Mouse (Mus musculus): ENCODE data around the gene Mvp. TPM values are rescaled to one million over a fixed set of nuclear protein-coding genes. Genes with fewer than 3 reads are reported as not detected.
A peak's percentile ranks its signal among the peaks of the same experiment; 100 is the strongest.

Mvp gene
- polyA plus RNA-seq, 1 experiment from 2014 or later: 8.9 TPM

GRCm38 (mm10) chr7:127020901-127021562 lies 6.6 kb upstream of the Mvp start, which contains the start of the genes Gm42742 and Prrt2:
TSS of gene Gm42742 (minus strand) at chr7:127021097.
TSS of gene Prrt2 (minus strand) at chr7:127021211.
- Histone ChIP-seq H3K27me3 (ENCODE audit: control insufficient read depth, insufficient read depth, low read depth, low read length) (no peaks in the 10 kb centered on the region), H3K4me1 (ENCODE audit: control insufficient read depth, low read depth, low read length) (peaks cover 56% of the 10 kb centered on the region), H3K4me3 (ENCODE audit: low read depth, low read length) (peak within 1 kb of the TSS; percentile 36), H3K9me3 (replicated peaks; ENCODE audit: control insufficient read depth, low read length) (no peaks in the 10 kb centered on the region), H3K4me2 (ENCODE audit: low read depth, low read length) (peak within 1 kb of the TSS; percentile 66), H3K9ac (ENCODE audit: low read depth, low read length) (peak within 1 kb of the TSS; percentile 50), H3K36me3 (ENCODE audit: control insufficient read depth, insufficient read depth) (peaks cover 19% of the 10 kb centered on the region), H3K27ac (ENCODE audit: low read length) (no peak within 1 kb of the TSS)
- WGBS (ENCODE audit: insufficient replicate concordance): 3% methylated on average over 35 of the region's 37 CpGs
- no peak for ATAC-seq (ENCODE audit: low read depth)

GRCm38 (mm10) chr7:127020491-127020890 lies 6.1 kb upstream of the Mvp start:
- WGBS (ENCODE audit: insufficient replicate concordance): 53% methylated on average over 5 of the region's 5 CpGs
- peak overlapping the region; percentile 36; the same call in 1 of the 2 replicates for H3K4me3 ChIP-seq (ENCODE audit: low read depth, low read length)
- H3K9me3 ChIP-seq (replicated peaks; ENCODE audit: control insufficient read depth, low read length): no peaks in the 10 kb centered on the region
- H3K27ac ChIP-seq (ENCODE audit: low read length): no peak overlapping the region
- H3K9ac ChIP-seq (ENCODE audit: low read depth, low read length): peak overlapping the region; percentile 50; the same call in 1 of the 2 replicates
- H3K36me3 ChIP-seq (ENCODE audit: control insufficient read depth, insufficient read depth): peaks cover 20% of the 10 kb centered on the region
- H3K27me3 ChIP-seq (ENCODE audit: control insufficient read depth, insufficient read depth, low read depth, low read length): no peaks in the 10 kb centered on the region
- peaks cover 61% of the 10 kb centered on the region for H3K4me1 ChIP-seq (ENCODE audit: control insufficient read depth, low read depth, low read length)
- peak overlapping the region; percentile 66 for H3K4me2 ChIP-seq (ENCODE audit: low read depth, low read length)
- no peak for ATAC-seq (ENCODE audit: low read depth)

- peaks cover 62% of the 10 kb centered on the region for H3K4me1 ChIP-seq (ENCODE audit: control insufficient read depth, low read depth, low read length)
Measured at GRCm38 (mm10) chr7:127020031-127020430, 5.6 kb upstream of the Mvp start.

GRCm38 (mm10) chr7:127019306-127019960 lies 5.0 kb upstream of the Mvp start:
- Histone ChIP-seq H3K27me3 (ENCODE audit: control insufficient read depth, insufficient read depth, low read depth, low read length) (no peaks in the 10 kb centered on the region), H3K9me3 (replicated peaks; ENCODE audit: control insufficient read depth, low read length) (no peaks in the 10 kb centered on the region), H3K9ac (ENCODE audit: low read depth, low read length) (no peak overlapping the region), H3K4me1 (ENCODE audit: control insufficient read depth, low read depth, low read length) (peaks cover 62% of the 10 kb centered on the region), H3K4me2 (ENCODE audit: low read depth, low read length) (no peak overlapping the region), H3K36me3 (ENCODE audit: control insufficient read depth, insufficient read depth) (peaks cover 22% of the 10 kb centered on the region), H3K27ac (ENCODE audit: low read length) (no peak overlapping the region), H3K4me3 (ENCODE audit: low read depth, low read length) (no peak overlapping the region)
- ATAC-seq (ENCODE audit: low read depth): no peak
- WGBS (ENCODE audit: insufficient replicate concordance): 69% methylated on average over 14 of the region's 14 CpGs

More at GRCm38 (mm10) chr7:127020031-127020430, 5.6 kb upstream of the Mvp start:
- Histone ChIP-seq H3K4me2 (ENCODE audit: low read depth, low read length) (no peak overlapping the region), H3K27ac (ENCODE audit: low read length) (no peak overlapping the region), H3K4me3 (ENCODE audit: low read depth, low read length) (no peak overlapping the region), H3K9ac (ENCODE audit: low read depth, low read length) (no peak overlapping the region), H3K36me3 (ENCODE audit: control insufficient read depth, insufficient read depth) (peaks cover 22% of the 10 kb centered on the region), H3K27me3 (ENCODE audit: control insufficient read depth, insufficient read depth, low read depth, low read length) (no peaks in the 10 kb centered on the region), H3K9me3 (replicated peaks; ENCODE audit: control insufficient read depth, low read length) (no peaks in the 10 kb centered on the region)
- no peak for ATAC-seq (ENCODE audit: low read depth)
- 76% methylated on average over 3 of the region's 3 CpGs for whole genome bisulfite sequencing (ENCODE audit: insufficient replicate concordance)

GRCm38 (mm10) chr7:127018416-127019305 lies 4.2 kb upstream of the Mvp start:
- no peak overlapping the region for H3K9ac ChIP-seq (ENCODE audit: low read depth, low read length)
- no peak overlapping the region for H3K4me2 ChIP-seq (ENCODE audit: low read depth, low read length)
- 76% methylated on average over 15 of the region's 15 CpGs for WGBS (ENCODE audit: insufficient replicate concordance)
- H3K9me3 ChIP-seq (replicated peaks; ENCODE audit: control insufficient read depth, low read length): no peaks in the 10 kb centered on the region
- H3K27me3 ChIP-seq (ENCODE audit: control insufficient read depth, insufficient read depth, low read depth, low read length): no peaks in the 10 kb centered on the region
- H3K4me3 ChIP-seq (ENCODE audit: low read depth, low read length): no peak overlapping the region
- peaks cover 61% of the 10 kb centered on the region for H3K4me1 ChIP-seq (ENCODE audit: control insufficient read depth, low read depth, low read length)
- ATAC-seq (ENCODE audit: low read depth): no peak
- H3K36me3 ChIP-seq (ENCODE audit: control insufficient read depth, insufficient read depth): peaks cover 21% of the 10 kb centered on the region
- no peak overlapping the region; the same call in 1 of the 2 replicates for H3K27ac ChIP-seq (ENCODE audit: low read length)

- H3K36me3 ChIP-seq (ENCODE audit: control insufficient read depth, insufficient read depth): peaks cover 18% of the 10 kb centered on the region
- no peak overlapping the region for H3K4me3 ChIP-seq (ENCODE audit: low read depth, low read length)
- no peaks in the 10 kb centered on the region for H3K27me3 ChIP-seq (ENCODE audit: control insufficient read depth, insufficient read depth, low read depth, low read length)
- WGBS (ENCODE audit: insufficient replicate concordance): 41% methylated on average over 6 of the region's 6 CpGs
- H3K4me2 ChIP-seq (ENCODE audit: low read depth, low read length): no peak overlapping the region
- peaks cover 59% of the 10 kb centered on the region for H3K4me1 ChIP-seq (ENCODE audit: control insufficient read depth, low read depth, low read length)
- H3K9ac ChIP-seq (ENCODE audit: low read depth, low read length): 0 out of 2 replicates have a peak overlapping the region, but pooled peaks have one; percentile 16
- H3K9me3 ChIP-seq (replicated peaks; ENCODE audit: control insufficient read depth, low read length): no peaks in the 10 kb centered on the region
- no peak for ATAC-seq (ENCODE audit: low read depth)
- H3K27ac ChIP-seq (ENCODE audit: low read length): peak overlapping the region; percentile 33; the same call in 1 of the 2 replicates
Measured at GRCm38 (mm10) chr7:127017950-127018345, 3.5 kb upstream of the Mvp start.

- H3K27ac ChIP-seq (ENCODE audit: low read length): peak within 1 kb of the TSS; percentile 96
- H3K4me3 ChIP-seq (ENCODE audit: low read depth, low read length): peak within 1 kb of the TSS; percentile 87
- H3K36me3 ChIP-seq (ENCODE audit: control insufficient read depth, insufficient read depth): peaks cover 13% of the 10 kb centered on the region
- peak; percentile 85 for ATAC-seq (ENCODE audit: low read depth)
- peak within 1 kb of the TSS; percentile 80 for H3K4me2 ChIP-seq (ENCODE audit: low read depth, low read length)
- H3K9me3 ChIP-seq (replicated peaks; ENCODE audit: control insufficient read depth, low read length): no peaks in the 10 kb centered on the region
- peaks cover 52% of the 10 kb centered on the region for H3K4me1 ChIP-seq (ENCODE audit: control insufficient read depth, low read depth, low read length)
- peak within 1 kb of the TSS; percentile 95 for H3K9ac ChIP-seq (ENCODE audit: low read depth, low read length)
- WGBS (ENCODE audit: insufficient replicate concordance): 4% methylated on average over 39 of the region's 39 CpGs
- H3K27me3 ChIP-seq (ENCODE audit: control insufficient read depth, insufficient read depth, low read depth, low read length): no peaks in the 10 kb centered on the region
Measured at GRCm38 (mm10) chr7:127016971-127017949, 2.8 kb upstream of the Mvp start, which contains the start of gene Pagr1a. TSS of gene Pagr1a (minus strand) at chr7:127017352.

- peak; percentile 59 for ATAC-seq (ENCODE audit: low read depth)
- 0% methylated on average over 22 of the region's 22 CpGs for WGBS (ENCODE audit: insufficient replicate concordance)
- Histone ChIP-seq H3K9ac (ENCODE audit: low read depth, low read length) (peak overlapping the region; percentile 95), H3K27ac (ENCODE audit: low read length) (peak overlapping the region; percentile 96), H3K9me3 (replicated peaks; ENCODE audit: control insufficient read depth, low read length) (no peaks in the 10 kb centered on the region), H3K4me1 (ENCODE audit: control insufficient read depth, low read depth, low read length) (peaks cover 45% of the 10 kb centered on the region), H3K4me3 (ENCODE audit: low read depth, low read length) (peak overlapping the region; percentile 87), H3K27me3 (ENCODE audit: control insufficient read depth, insufficient read depth, low read depth, low read length) (no peaks in the 10 kb centered on the region), H3K4me2 (ENCODE audit: low read depth, low read length) (peak overlapping the region; percentile 80), H3K36me3 (ENCODE audit: control insufficient read depth, insufficient read depth) (peaks cover 9% of the 10 kb centered on the region; the same call in 1 of the 2 replicates)
Measured at GRCm38 (mm10) chr7:127016486-127016938, 2.1 kb upstream of the Mvp start.

Measured in liver, embryonic 16.5 days (tissue).